8 mouse cellular contexts compared by ENCODE assay signal in the genomic region with DNA sequence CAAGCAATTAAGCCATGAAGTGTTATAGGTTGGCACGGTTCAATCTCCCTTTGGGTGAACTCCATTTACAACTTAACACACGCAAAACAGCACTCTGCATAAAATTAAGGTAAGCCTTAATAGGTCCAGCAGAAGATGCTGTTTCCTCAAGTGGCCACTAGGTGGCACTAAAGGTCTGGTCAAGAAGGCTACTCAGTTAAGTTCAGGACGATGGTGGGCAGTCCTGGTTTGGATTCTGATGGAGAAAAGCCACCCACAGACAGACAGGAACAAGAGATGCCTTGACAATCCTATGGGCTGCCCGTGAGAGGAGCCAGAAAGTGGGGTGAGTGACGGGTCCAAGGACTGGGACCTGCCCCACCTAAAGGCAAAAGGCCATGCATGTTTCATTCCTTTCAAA. TPM values are rescaled to one million over a fixed set of nuclear protein-coding genes. Genes with fewer than 3 reads are reported as not detected.
DNase-seq lines count a peak whose midpoint lies in the region; ATAC-seq and TF ChIP-seq lines count a peak whose summit lies in the region.

No protein-coding gene starts in this region.

- no peak overlapping the region for H3K4me3 ChIP-seq in embryonic facial prominence, embryonic 13.5 days
- no peak overlapping the region for H3K4me3 ChIP-seq in heart, embryonic 12.5 days
- no peak overlapping the region for H3K4me3 ChIP-seq in kidney, embryonic 15.5 days (replicated peaks)
- H3K4me3 ChIP-seq in lung, adult 2 months (replicated peaks; ENCODE audit: extremely low read depth, low read depth, low read length), result no peak overlapping the region

- 6% methylated on average over 5 of the region's 5 CpGs for WGBS in embryonic facial prominence, embryonic 13.5 days
- 5% methylated on average over 5 of the region's 5 CpGs for WGBS in heart, embryonic 12.5 days
- WGBS in kidney, embryonic 15.5 days, result 5% methylated on average over 5 of the region's 5 CpGs
- 3% methylated on average over 5 of the region's 5 CpGs for WGBS in lung, adult 2 months

- peak; percentile 59; the same call in 1 of the 2 replicates for ATAC-seq in embryonic facial prominence, embryonic 13.5 days (ENCODE audit: insufficient number of reproducible peaks, insufficient read depth, low FRiP score, low TSS enrichment, low read depth)
- ATAC-seq in heart, embryonic 12.5 days (ENCODE audit: insufficient number of reproducible peaks, low FRiP score), result 0 out of 2 replicates have a peak, but pooled peaks have one; percentile 36
- peak; percentile 62 for ATAC-seq in kidney, embryonic 15.5 days (replicated peaks; ENCODE audit: low FRiP score)
- peak; percentile 91 for ATAC-seq in neutrophil, adult 5-6 weeks (ENCODE audit: extremely low read depth, insufficient number of reproducible peaks, low FRiP score, poor library complexity, severe bottlenecking)

- H3K4me2 ChIP-seq in embryonic facial prominence, embryonic 13.5 days, result no peak overlapping the region
- no peak overlapping the region for H3K4me2 ChIP-seq in heart, embryonic 12.5 days
- H3K4me2 ChIP-seq in kidney, embryonic 15.5 days, result no peak overlapping the region

- no peak overlapping the region for H3K9ac ChIP-seq in embryonic facial prominence, embryonic 13.5 days
- no peak overlapping the region for H3K9ac ChIP-seq in heart, embryonic 12.5 days
- no peak overlapping the region for H3K9ac ChIP-seq in kidney, embryonic 15.5 days

- H3K9me3 ChIP-seq in embryonic facial prominence, embryonic 13.5 days, result no peaks in the 10 kb centered on the region
- H3K9me3 ChIP-seq in heart, embryonic 12.5 days (replicated peaks), result no peaks in the 10 kb centered on the region
- H3K9me3 ChIP-seq in kidney, embryonic 15.5 days (replicated peaks), result no peaks in the 10 kb centered on the region

- no peaks in the 10 kb centered on the region for H3K4me1 ChIP-seq in embryonic facial prominence, embryonic 13.5 days
- H3K4me1 ChIP-seq in heart, embryonic 12.5 days (replicated peaks), result no peaks in the 10 kb centered on the region
- H3K4me1 ChIP-seq in kidney, embryonic 15.5 days, result no peaks in the 10 kb centered on the region
- H3K4me1 ChIP-seq in lung, adult 2 months (ENCODE audit: control insufficient read depth, insufficient read depth, low read length), result no peaks in the 10 kb centered on the region

- peak; percentile 87 for DNase-seq in CD4-positive, CD25-positive, alpha-beta regulatory T cell, adult 2 months (ENCODE audit: low read depth, low spot score)
- peak; percentile 70 for DNase-seq in adrenal gland, postnatal 25 days
- peak; percentile 66 for DNase-seq in lung, adult 2 months
- peak; percentile 87 for DNase-seq in testis, postnatal 10 days (ENCODE audit: low spot score)

- no peak for TF ChIP-seq POLR2A in lung, adult 2 months (IDR thresholded peaks at IDR 0.05; ENCODE audit: borderline replicate concordance, extremely low read depth, low read depth, low read length)

- peak; percentile 58 for TF ChIP-seq CTCF in lung, adult 2 months (IDR thresholded peaks at IDR 0.05; ENCODE audit: insufficient read depth, low read length)

- no peaks in the 10 kb centered on the region for H3K27me3 ChIP-seq in embryonic facial prominence, embryonic 13.5 days
- H3K27me3 ChIP-seq in heart, embryonic 12.5 days (replicated peaks), result peaks cover 3% of the 10 kb centered on the region; the same call in 1 of the 2 replicates
- H3K27me3 ChIP-seq in kidney, embryonic 15.5 days, result no peaks in the 10 kb centered on the region

- no peak overlapping the region for H3K27ac ChIP-seq in embryonic facial prominence, embryonic 13.5 days
- H3K27ac ChIP-seq in heart, embryonic 12.5 days (ENCODE audit: poor library complexity, severe bottlenecking), result no peak overlapping the region
- no peak overlapping the region for H3K27ac ChIP-seq in kidney, embryonic 15.5 days

- H3K36me3 ChIP-seq in embryonic facial prominence, embryonic 13.5 days, result no peaks in the 10 kb centered on the region
- no peaks in the 10 kb centered on the region for H3K36me3 ChIP-seq in heart, embryonic 12.5 days
- no peaks in the 10 kb centered on the region for H3K36me3 ChIP-seq in kidney, embryonic 15.5 days

RNA-seq across cellular contexts. Expression of a gene that starts 13.6 kb away (rescaled TPM):
- 30.7 and 36.2 TPM in 2 replicates for total RNA-seq in adrenal gland, postnatal 25 days (2021)
- polyA plus RNA-seq in embryonic facial prominence, embryonic 13.5 days (2015; fragmentation: Nextera tagmentation; extraction: Ambion mirVana), result 0.44 and 0.56 TPM in 2 replicates
- not detected in 2 replicates for polyA plus RNA-seq in heart, embryonic 12.5 days (2016; fragmentation: Nextera tagmentation; extraction: Ambion mirVana)
- polyA plus RNA-seq in kidney, embryonic 15.5 days (2015; fragmentation: Nextera tagmentation; extraction: Ambion mirVana), result 0.68 and 1.1 TPM in 2 replicates
- 0.52 and 0.64 TPM in 2 replicates for polyA plus RNA-seq in lung, adult 2 months (2012; rRNA removed)
- not detected in 2 replicates for total RNA-seq in neutrophil, adult 5-6 weeks (2017)

RNA-seq across cellular contexts. Expression of a gene that starts 15.3 kb away (rescaled TPM):
- total RNA-seq in adrenal gland, postnatal 25 days (2021), result not detected in 2 replicates
- 0.39 and 0.59 TPM in 2 replicates for polyA plus RNA-seq in embryonic facial prominence, embryonic 13.5 days (2015; fragmentation: Nextera tagmentation; extraction: Ambion mirVana)
- 0.42 TPM in 1 of 2 replicates, not detected in the other for polyA plus RNA-seq in heart, embryonic 12.5 days (2016; fragmentation: Nextera tagmentation; extraction: Ambion mirVana)
- polyA plus RNA-seq in kidney, embryonic 15.5 days (2015; fragmentation: Nextera tagmentation; extraction: Ambion mirVana), result 1.6 TPM in 2 replicates
- polyA plus RNA-seq in lung, adult 2 months (2012; rRNA removed), result 0.09 and 0.16 TPM in 2 replicates
- total RNA-seq in neutrophil, adult 5-6 weeks (2017), result 0.12 and 0.49 TPM in 2 replicates

RNA-seq across cellular contexts. Expression of a gene that starts 18.2 kb away (rescaled TPM):
- total RNA-seq in adrenal gland, postnatal 25 days (2021), result 91.4 and 96.0 TPM in 2 replicates
- polyA plus RNA-seq in embryonic facial prominence, embryonic 13.5 days (2015; fragmentation: Nextera tagmentation; extraction: Ambion mirVana), result 140 and 145 TPM in 2 replicates
- polyA plus RNA-seq in heart, embryonic 12.5 days (2016; fragmentation: Nextera tagmentation; extraction: Ambion mirVana), result 220 and 226 TPM in 2 replicates
- 149 and 164 TPM in 2 replicates for polyA plus RNA-seq in kidney, embryonic 15.5 days (2015; fragmentation: Nextera tagmentation; extraction: Ambion mirVana)
- polyA plus RNA-seq in lung, adult 2 months (2012; rRNA removed), result 55.8 and 70.0 TPM in 2 replicates
- 37.7 and 41.0 TPM in 2 replicates for total RNA-seq in neutrophil, adult 5-6 weeks (2017)

RNA-seq across cellular contexts. Expression of a gene that starts 41.0 kb away (rescaled TPM):
- 26.3 and 36.0 TPM in 2 replicates for total RNA-seq in adrenal gland, postnatal 25 days (2021)
- 3.0 and 4.4 TPM in 2 replicates for polyA plus RNA-seq in embryonic facial prominence, embryonic 13.5 days (2015; fragmentation: Nextera tagmentation; extraction: Ambion mirVana)
- polyA plus RNA-seq in heart, embryonic 12.5 days (2016; fragmentation: Nextera tagmentation; extraction: Ambion mirVana), result 1.5 and 1.6 TPM in 2 replicates
- polyA plus RNA-seq in kidney, embryonic 15.5 days (2015; fragmentation: Nextera tagmentation; extraction: Ambion mirVana), result 5.6 and 7.1 TPM in 2 replicates
- 17.5 and 17.6 TPM in 2 replicates for polyA plus RNA-seq in lung, adult 2 months (2012; rRNA removed)
- total RNA-seq in neutrophil, adult 5-6 weeks (2017), result 128 and 134 TPM in 2 replicates

RNA-seq across cellular contexts. Expression of a gene that starts 49.8 kb away (rescaled TPM):
- total RNA-seq in adrenal gland, postnatal 25 days (2021), result 18.5 and 22.1 TPM in 2 replicates
- 28.6 and 31.7 TPM in 2 replicates for polyA plus RNA-seq in embryonic facial prominence, embryonic 13.5 days (2015; fragmentation: Nextera tagmentation; extraction: Ambion mirVana)
- 14.8 and 15.6 TPM in 2 replicates for polyA plus RNA-seq in heart, embryonic 12.5 days (2016; fragmentation: Nextera tagmentation; extraction: Ambion mirVana)
- 29.5 and 32.1 TPM in 2 replicates for polyA plus RNA-seq in kidney, embryonic 15.5 days (2015; fragmentation: Nextera tagmentation; extraction: Ambion mirVana)
- polyA plus RNA-seq in lung, adult 2 months (2012; rRNA removed), result 46.6 and 46.9 TPM in 2 replicates
- total RNA-seq in neutrophil, adult 5-6 weeks (2017), result 7.6 and 9.8 TPM in 2 replicates

Comparison
In these comparisons a context has a peak if more than half of its experiments do, and no peak if none do; other contexts are left out.
1. ATAC-seq: peak in every context shown above with its lines; median percentile 91 in neutrophil, adult 5-6 weeks; 62 in kidney, embryonic 15.5 days; 59 in embryonic facial prominence, embryonic 13.5 days; 36 in heart, embryonic 12.5 days.